In the genomic region with DNA sequence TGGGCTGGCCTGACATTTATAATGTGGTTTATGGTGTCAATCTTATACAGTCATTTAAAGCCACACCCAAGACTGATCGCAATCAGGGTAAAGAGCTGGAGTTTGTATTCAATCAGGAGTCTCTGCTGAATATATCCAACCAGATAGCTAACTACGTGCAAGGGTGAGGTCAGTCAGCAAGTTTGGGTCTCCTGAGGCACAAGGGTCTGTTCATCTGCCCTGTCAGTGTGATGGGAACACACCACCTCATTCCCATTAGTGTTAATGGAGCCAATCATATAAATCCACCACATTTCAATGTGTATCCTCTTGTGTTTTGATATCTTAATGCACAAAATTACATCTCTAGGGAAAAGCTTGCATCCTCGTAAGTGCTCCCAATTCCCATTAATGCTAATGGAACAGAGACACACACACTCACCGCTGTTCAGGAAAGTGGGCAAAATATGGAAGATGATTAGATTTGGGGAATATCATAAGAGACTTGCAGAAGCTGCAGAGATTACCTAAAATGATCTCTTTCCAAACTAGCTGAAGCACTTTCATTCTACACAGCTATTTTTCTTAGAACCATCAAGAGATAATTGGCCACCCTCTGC, we compare ENCODE assay signal across 19 mouse cellular contexts.
"Had no signal": no experiment of that assay in that cellular context is flagged by ENCODE, and none has a peak within 500 bp of the region (broad histone marks: within the 10 kb centered on the region; RNA-seq: fewer than 3 reads in every experiment).

No protein-coding gene starts in this region.

- H3K4me3 ChIP-seq: kidney, embryonic 15.5 days; left cerebral cortex, adult 2 months; liver, embryonic 13.5 days; midbrain, embryonic 12.5 days; midbrain, embryonic 15.5 days; myocyte had no signal

- H3K4me1 ChIP-seq: kidney, embryonic 15.5 days; liver, embryonic 13.5 days; midbrain, embryonic 12.5 days; midbrain, embryonic 15.5 days had no signal

- H3K9me3 ChIP-seq: kidney, embryonic 15.5 days; liver, embryonic 13.5 days; midbrain, embryonic 12.5 days; midbrain, embryonic 15.5 days had no signal

- H3K9ac ChIP-seq: kidney, embryonic 15.5 days; liver, embryonic 13.5 days; midbrain, embryonic 12.5 days; midbrain, embryonic 15.5 days had no signal

- H3K4me2 ChIP-seq: kidney, embryonic 15.5 days; liver, embryonic 13.5 days; midbrain, embryonic 12.5 days; midbrain, embryonic 15.5 days had no signal

- DNase-seq: kidney, adult 11 months; kidney, adult 8-10 months; kidney, postnatal 10 days; kidney, postnatal 36 days; layer of hippocampus, postnatal 36 days; liver, embryonic 13.5 days; lung, adult 2 months; lung, postnatal 14 days; lung, postnatal 4 days; right cerebral cortex, postnatal 4 days; thymus, adult 2 months; thymus, postnatal 14 days; thymus, postnatal 4 days had no signal

- H3K36me3 ChIP-seq: kidney, embryonic 15.5 days; liver, embryonic 13.5 days; midbrain, embryonic 12.5 days; midbrain, embryonic 15.5 days had no signal

- ATAC-seq: midbrain, embryonic 15.5 days had no signal

- H3K27ac ChIP-seq: kidney, embryonic 15.5 days; left cerebral cortex, adult 2 months; liver, embryonic 13.5 days; midbrain, embryonic 12.5 days; midbrain, embryonic 15.5 days; stomach, postnatal 0 days had no signal

- H3K27me3 ChIP-seq: kidney, embryonic 15.5 days; liver, embryonic 13.5 days; midbrain, embryonic 12.5 days; midbrain, embryonic 15.5 days had no signal
